Mouse (Mus musculus): ENCODE results near the gene Coa3. TPM values are rescaled to one million over a fixed set of nuclear protein-coding genes. Genes with fewer than 3 reads are reported as not detected.

Gene Coa3
- total and polyA plus RNA-seq, 3 experiments = 117 to 285 (median 177) TPM

DNA sequence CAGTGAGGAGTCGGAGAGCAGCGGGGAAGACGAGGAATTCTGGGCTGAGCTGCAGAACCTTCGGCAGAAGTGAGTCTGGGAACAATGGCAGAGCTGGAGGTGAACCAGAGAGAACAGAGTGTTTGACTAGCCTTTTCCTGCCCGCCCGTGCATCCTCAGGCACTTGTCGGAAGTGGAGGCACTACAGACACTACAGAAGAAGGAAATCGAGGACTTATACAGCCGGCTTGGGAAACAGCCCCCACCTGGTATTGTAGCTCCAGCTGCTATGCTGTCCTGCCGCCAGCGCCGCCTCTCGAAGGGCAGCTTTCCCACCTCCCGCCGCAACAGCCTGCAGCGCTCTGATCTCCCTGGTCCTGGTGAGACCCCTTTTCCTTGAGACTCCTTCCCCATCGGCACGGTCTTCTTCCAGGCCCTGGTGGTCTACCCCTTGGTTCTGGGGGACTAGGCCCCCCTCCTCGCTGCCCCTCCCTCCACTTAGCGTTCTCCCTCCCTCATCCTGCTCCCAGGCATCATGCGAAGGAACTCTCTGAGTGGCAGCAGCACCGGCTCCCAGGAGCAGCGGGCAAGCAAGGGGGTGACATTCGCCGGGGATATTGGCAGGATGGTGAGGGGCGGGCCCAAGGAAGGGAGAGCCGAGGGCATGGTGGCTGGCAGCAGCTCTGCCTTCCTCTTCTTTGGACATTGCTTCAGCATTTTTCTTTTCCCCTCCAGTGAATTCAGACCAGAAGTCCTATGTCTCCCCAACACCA, 2.4 kb downstream of the Coa3 start:
- Histone ChIP-seq H3K4me3 (replicated peaks in 1 of 3; ENCODE audit: low read depth in 2 of 3, low read length in 2 of 3, poor library complexity in 1 of 3) (no peak overlapping the region), H3K27me3 (replicated peaks) (no peaks in the 10 kb centered on the region), H3K36me3 (replicated peaks in 1 of 2; ENCODE audit: control insufficient read depth in 1 of 2, insufficient read depth in 1 of 2, low read length in 1 of 2) (peaks cover 14 to 42% of the 10 kb centered on the region in 2 experiments), H3K9me3 (replicated peaks; ENCODE audit: low read length) (no peaks in the 10 kb centered on the region), H3K27ac (ENCODE audit: insufficient read depth, low read depth) (no peak overlapping the region), H3K4me2 (ENCODE audit: insufficient read depth, low read depth, poor library complexity, severe bottlenecking) (no peak overlapping the region), H3K4me1 (ENCODE audit: control insufficient read depth in 1 of 2, insufficient read depth in 2 of 2) (peaks cover 13 to 42% of the 10 kb centered on the region in 2 experiments), H3K79me2 (replicated peaks; ENCODE audit: control insufficient read depth, extremely low read depth, insufficient read depth, poor library complexity, severe bottlenecking) (no peaks in the 10 kb centered on the region; the same call in 1 of the 2 replicates), H3K9ac (ENCODE audit: insufficient read depth, low read depth) (no peak overlapping the region)
- dilution Hi-C loops (cut with MboI; ENCODE audit: extremely low pct_ligation_motif_present, extremely low pct_unique_long_range_greater_than_20kb, low sequenced_read_pairs) = no loop called here
- TF ChIP-seq MAX (IDR thresholded peaks at IDR 0.05; ENCODE audit: low read length) (no peak), JUND (conservative IDR thresholded peaks at IDR 0.05; ENCODE audit: low read depth, low read length) (no peak), IRF4 (IDR thresholded peaks at IDR 0.05; ENCODE audit: low read depth, low read length) (no peak), POLR2A (IDR thresholded peaks at IDR 0.05; ENCODE audit: low read depth, low read length) (0 out of 2 replicates have a peak, but pooled peaks have one; percentile 10)
- in situ Hi-C loops (cut with MboI; ENCODE audit: low pct_ligation_motif_present, low pct_unique_long_range_greater_than_20kb, low sequenced_read_pairs) = no loop called here
- no peak for DNase-seq (ENCODE audit: extremely low read depth)

DNA sequence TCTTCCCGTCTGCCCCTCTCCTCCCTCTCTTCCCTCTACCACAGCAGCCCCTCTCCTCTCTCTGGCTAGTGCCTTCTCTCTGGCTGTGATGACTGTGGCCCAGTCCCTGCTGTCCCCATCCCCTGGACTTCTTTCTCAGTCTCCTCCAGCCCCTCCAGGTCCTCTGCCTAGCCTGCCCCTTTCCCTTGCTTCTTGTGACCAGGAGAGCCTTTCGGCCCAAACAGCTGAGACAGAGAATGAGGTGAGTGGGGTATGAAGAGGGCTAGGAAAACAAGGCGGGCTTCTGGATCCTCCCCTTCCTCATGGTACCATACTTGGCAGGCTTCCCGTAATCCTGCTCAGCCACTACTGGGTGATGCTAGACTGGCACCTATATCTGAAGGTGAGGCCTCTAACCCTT, 3.6 kb downstream of the Coa3 start:
- peaks cover 13 to 37% of the 10 kb centered on the region in 2 experiments for H3K4me1 ChIP-seq (ENCODE audit: control insufficient read depth in 1 of 2, insufficient read depth in 2 of 2)
- no peak overlapping the region for H3K4me2 ChIP-seq (ENCODE audit: insufficient read depth, low read depth, poor library complexity, severe bottlenecking)
- H3K36me3 ChIP-seq (replicated peaks in 1 of 2; ENCODE audit: control insufficient read depth in 1 of 2, insufficient read depth in 1 of 2, low read length in 1 of 2) = peaks cover 14 to 48% of the 10 kb centered on the region in 2 experiments
- H3K9me3 ChIP-seq (replicated peaks; ENCODE audit: low read length) = no peaks in the 10 kb centered on the region
- no peak for TF ChIP-seq ZMIZ1 (IDR thresholded peaks at IDR 0.05; ENCODE audit: low read depth, low read length)
- TF ChIP-seq SIN3A (IDR thresholded peaks at IDR 0.05; ENCODE audit: low read length) = no peak
- no peak for TF ChIP-seq JUN (IDR thresholded peaks at IDR 0.05; ENCODE audit: insufficient read depth, low read depth, low read length)
- no peak for TF ChIP-seq POLR2AphosphoS2 (IDR thresholded peaks at IDR 0.05; ENCODE audit: low read depth, low read length)
- TF ChIP-seq GABPA (IDR thresholded peaks at IDR 0.05; ENCODE audit: insufficient replicate concordance, low read depth, low read length) = no peak
- TF ChIP-seq PAX5 (IDR thresholded peaks at IDR 0.05; ENCODE audit: low read length) = no peak
- TF ChIP-seq ZNF384 (IDR thresholded peaks at IDR 0.05; ENCODE audit: low read depth, low read length) = no peak
- TF ChIP-seq USF1 (IDR thresholded peaks at IDR 0.05; ENCODE audit: low read depth, low read length) = no peak
- no peak for TF ChIP-seq CTCF (conservative IDR thresholded peaks at IDR 0.05 in 1 of 2, IDR thresholded peaks at IDR 0.05 in 1 of 2; ENCODE audit: low read depth in 2 of 2, low read length in 2 of 2)
- TF ChIP-seq ZC3H11A (IDR thresholded peaks at IDR 0.05; ENCODE audit: low read depth, low read length) = no peak
- TF ChIP-seq ELF1 (IDR thresholded peaks at IDR 0.05; ENCODE audit: low read depth, low read length) = no peak
- in situ Hi-C loops (cut with MboI; ENCODE audit: low pct_ligation_motif_present, low pct_unique_long_range_greater_than_20kb, low sequenced_read_pairs) = no loop called here
- H3K9ac ChIP-seq (ENCODE audit: insufficient read depth, low read depth) = no peak overlapping the region
- dilution Hi-C loops (cut with MboI; ENCODE audit: extremely low pct_ligation_motif_present, extremely low pct_unique_long_range_greater_than_20kb, low sequenced_read_pairs) = no loop called here
- no peak overlapping the region for H3K4me3 ChIP-seq (replicated peaks in 1 of 3; ENCODE audit: low read depth in 2 of 3, low read length in 2 of 3, poor library complexity in 1 of 3)
- DNase-seq (ENCODE audit: extremely low read depth) = no peak
- no peak overlapping the region for H3K27ac ChIP-seq (ENCODE audit: insufficient read depth, low read depth)
- no peaks in the 10 kb centered on the region for H3K27me3 ChIP-seq (replicated peaks)
- H3K79me2 ChIP-seq (replicated peaks; ENCODE audit: control insufficient read depth, extremely low read depth, insufficient read depth, poor library complexity, severe bottlenecking) = no peaks in the 10 kb centered on the region; the same call in 1 of the 2 replicates
